Mouse (Mus musculus): ENCODE measurements at regions not wholly inside any gene's neighbourhood (a gene's known extent, or its start where the extent isn't known, plus 50 kb on each side); places are given as distances from the start of the nearest gene placed in this dataset.

DNA sequence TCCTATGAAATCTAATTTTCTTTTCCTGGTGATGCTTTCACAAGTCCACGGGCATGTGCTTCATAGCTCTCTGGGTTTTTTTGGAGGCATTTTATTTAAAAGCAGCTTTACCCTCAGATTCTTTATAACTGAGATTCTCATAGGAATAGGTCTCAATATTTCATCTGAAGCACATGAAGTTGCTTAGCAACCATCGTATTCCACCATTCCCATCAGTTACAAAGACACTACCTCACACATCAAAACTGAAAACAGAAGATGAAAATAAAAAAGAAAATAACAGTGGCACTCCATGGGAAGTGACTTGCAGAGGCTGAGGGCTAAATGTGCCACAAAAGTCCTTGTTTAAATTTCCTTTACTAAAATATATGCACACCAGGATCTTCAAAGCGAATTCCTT lies 384.0 kb upstream of the 1700015G11Rik start:
- DNase-seq = no peak

DNA sequence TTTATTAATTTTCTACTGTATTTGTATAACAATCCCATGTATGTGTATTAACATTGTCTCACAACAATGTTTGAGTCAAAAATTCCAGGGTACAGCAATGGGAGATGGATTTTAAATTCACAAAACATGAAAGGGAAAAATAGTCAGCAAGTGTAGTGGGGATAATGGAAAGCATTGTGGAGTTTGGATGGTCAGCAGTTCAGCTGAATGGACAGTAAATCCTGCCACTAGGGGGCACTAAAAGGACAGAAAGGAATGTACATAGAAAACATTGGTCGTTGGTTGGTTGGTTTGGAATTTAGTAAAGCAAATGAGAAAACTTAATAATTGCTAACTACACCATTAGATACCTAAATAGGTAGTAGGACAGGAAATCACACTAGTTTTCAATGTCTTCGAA lies 376.3 kb upstream of the 1700015G11Rik start:
- DNase-seq = peak; percentile 38
